Mouse (Mus musculus) thymus, postnatal 36 days (tissue): ENCODE data around the gene 6330409D20Rik.
A peak's percentile ranks its signal among the peaks of the same experiment; 100 is the strongest.

Source experiments
- DNase-seq, 2 experiments: peaks; one replicate each; pipeline ENCODE4 v3.0.0; 2022; ENCODE audit warnings: mixed read lengths in 2 of 2

6330409D20Rik gene

DNA sequence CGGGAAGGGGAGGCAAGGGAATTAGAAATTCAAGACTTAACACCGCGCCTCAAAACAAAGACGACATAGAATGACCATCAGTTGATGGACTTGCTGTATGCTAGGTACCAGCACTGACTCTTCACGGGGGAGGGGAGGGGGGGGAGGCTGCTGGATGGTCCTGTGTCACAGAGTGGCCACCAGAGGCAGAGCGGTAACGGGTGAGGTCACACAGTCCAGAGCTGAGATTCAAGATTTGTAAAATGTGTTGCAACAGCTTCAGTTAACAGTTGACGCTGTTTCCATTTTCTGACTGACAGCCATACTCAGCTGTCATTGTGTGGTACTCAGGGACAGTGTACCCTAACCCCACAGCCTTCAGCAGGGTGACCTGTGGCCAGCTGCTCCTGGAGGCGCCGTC, 11.4 kb upstream of the 6330409D20Rik start:
- no peak for DNase-seq

DNA sequence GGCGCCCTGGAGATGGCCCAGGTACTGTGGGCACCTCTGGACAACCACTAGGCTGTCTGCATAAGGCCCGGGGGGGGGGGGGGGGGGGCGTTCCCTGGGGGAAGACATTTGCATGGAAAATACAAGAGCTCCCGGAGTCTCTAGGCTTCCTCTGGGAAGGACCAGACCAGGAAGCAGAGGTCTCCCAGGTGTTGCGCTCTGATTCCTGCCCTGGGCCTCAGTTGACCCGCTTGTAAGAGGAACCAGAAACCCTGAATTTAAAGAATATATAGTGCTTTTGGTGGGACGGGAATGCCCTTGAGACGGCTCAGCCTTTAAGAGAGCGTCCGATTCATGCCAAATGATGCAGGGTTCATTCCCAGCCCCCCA, 10.8 kb upstream of the 6330409D20Rik start:
- DNase-seq, result no peak

DNA sequence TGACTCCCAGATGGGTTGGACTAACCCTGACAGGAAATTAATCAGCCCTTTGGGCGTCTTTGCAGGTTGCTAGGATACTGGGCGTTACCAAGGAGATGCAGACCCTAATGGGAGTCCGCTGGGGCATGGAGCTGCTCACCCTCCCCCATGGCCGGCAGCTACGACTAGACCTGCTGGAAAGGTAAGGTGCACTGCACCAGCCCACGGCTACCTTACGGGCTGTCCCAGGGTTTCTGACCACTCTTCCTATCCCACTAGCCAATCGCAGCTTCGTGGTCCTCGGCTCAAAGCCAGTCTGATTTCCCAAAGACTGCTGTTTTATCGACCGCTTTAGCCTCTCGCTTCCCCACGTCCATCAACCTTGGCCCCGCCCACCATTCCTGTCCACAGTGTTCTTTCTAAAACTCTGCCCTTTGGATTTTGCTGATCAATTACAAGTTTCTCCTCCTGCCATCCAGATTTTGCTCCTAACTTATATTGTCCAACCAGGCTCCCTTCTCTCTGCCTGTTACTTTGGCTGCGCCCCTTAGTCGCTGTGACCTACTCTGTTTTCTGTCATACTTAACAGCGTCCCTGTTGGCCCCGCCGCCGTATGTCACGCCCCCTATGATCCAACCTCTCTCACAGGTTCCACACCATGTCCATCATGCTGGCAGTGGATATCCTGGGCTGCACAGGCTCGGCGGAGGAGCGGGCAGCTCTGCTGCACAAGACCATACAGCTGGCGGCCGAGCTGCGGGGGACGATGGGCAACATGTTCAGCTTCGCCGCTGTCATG, 10.3 kb upstream of the 6330409D20Rik start:
- no peak for DNase-seq

DNA sequence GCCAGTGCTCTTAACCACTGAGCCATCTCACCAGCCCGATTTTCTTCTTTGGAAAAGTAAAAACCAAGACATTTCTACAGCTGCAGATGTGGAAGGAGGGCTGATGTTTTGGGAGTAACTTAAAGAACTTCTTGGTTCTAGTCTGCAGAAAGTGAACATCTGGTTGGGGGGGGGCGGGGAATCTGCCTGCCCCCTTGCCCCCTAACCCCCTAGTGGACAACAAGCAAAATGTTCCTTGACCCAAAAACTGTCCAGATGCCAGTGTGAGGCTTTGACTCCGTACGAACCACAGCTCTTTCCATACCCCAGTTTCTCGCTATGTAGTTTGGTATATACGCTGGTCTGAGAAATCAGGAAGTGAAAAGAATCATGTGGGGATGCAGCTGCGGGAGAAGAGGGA, 9.4 kb upstream of the 6330409D20Rik start:
- no peak for DNase-seq

DNA sequence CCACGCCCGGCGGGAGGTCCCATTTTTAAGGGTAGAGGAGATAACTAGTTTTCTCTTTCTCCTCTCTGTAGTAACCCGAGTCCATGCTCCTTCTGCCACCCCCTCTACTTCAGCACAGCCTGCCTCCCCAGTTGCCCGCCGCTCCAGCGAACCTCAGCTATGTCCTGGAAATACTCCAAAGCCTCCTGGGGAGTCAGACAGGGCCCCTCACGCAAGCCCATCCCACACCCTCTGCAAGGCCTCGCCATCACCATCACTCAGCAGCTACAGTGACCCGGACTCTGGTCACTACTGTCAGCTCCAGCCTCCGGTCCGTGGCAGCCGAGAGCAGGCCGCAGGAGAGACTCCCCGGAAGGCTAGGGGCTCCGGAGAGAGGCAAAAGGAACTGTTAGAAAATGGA, 8.3 kb upstream of the 6330409D20Rik start:
- no peak for DNase-seq

DNA sequence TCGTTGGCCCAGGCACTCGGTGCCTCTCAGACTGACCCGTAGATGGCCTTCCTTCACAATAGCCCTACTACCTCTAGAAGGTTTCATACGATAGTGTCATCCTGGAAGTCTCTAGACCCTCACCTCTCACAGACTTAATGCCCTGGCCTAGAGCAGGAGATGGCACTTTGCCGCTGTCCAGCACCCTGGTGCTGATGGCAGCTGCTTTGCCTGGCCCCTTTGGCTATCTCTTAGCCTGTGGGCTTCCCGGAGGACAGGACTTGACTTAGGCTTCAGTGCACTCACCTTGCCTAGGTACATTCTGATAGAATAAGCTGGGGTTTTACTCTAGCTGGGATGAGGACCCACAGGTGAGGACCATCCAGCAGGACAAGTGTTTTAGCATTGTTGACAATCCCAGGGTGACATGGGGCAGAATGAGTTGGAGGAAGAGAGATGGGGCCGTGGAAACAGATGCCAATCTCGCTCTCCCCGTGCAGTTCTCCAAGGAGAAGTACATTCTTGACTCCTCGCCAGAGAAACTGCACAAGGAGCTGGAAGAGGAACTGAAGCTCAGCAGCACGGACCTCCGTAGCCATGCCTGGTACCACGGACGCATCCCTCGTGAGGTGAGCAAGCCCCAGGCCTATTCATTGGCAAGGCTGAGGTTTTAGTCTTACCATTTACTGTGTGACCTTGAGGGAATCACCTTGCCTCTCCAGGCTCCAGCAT, 3.6 kb upstream of the 6330409D20Rik start:
- DNase-seq, result no peak

DNA sequence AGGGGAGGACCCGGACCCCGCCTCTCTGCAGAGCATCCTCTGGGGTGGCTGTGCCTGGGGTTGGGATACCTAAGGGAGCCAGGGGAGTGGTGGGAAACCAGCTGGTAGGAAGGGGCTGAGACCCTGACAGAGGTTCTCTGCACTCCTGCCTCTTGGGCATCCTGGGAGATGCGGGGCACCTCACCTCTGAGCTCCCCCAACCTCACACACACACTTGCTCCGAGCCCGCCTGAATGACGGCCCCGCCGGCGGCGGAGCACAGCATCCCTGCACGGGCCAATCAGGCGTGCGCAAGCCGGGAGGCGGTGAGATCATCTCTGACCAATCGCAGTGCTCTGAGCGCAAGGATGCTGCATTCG, 1.3 kb upstream of the 6330409D20Rik start:
- DNase-seq, result no peak

DNA sequence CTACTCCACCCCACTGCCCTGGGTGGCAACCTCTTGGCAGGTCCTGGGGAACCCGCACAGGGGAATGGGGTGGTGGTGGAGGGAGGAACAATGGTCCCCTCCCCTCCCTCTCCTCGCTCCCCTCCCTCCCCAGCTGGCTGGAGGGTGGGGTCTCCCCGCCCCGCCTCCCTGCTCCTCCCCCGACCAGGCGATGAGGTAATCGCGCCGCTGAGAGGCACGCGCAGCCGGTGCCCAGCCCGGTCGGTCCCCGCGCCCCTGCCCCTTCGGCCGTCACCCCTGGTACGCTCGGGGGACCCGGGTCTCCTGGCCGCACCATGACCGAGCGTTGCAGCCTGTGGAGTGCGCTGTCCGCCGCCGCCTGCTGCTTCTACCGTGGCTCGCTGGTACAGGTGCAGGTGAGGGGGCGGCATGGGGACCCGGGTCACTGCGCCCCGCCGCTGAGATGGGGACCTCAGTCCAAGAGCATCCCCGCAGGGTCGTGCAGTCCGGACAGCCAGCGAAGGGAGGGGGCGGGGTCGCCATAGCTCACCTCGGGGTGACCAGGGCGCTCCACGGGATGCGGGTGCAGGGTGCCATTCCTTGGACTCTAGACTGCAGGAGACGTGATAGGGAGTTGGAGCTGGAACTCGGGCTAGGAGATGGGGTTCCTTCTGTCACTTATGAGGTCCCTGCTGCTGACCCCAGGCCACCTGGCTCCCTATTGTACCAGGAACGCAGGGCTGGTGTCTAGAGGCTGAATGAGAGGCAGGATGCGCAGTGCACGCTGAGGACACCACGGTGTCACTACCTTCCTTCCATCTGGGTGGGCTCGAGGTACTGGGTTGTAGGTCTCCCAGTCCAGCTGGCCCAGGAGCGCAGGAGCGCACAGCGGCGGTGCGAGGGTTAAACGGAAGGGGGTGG, 707 bp upstream of the 6330409D20Rik start:
- DNase-seq, result no peak

DNA sequence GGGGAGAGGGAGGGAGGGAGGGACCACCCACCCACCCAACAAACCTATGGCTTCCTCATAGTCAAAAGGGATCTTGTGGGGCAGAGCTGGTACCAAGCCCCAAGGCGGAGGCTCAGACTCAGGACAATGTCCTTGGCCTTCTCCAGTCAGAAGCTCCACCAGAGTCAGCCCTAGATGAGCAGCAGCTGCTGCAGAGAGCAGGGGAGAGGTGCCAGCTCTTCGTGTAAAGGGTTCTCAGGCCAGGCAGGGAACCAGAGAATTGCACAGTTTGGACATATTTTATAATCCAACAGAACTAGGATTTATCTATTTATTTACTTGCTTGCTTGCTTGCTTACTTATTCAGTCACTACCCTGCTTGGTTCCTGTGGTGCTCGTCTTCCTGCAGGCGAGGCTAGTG, 1.5 kb downstream of the 6330409D20Rik start:
- no peak for DNase-seq

DNA sequence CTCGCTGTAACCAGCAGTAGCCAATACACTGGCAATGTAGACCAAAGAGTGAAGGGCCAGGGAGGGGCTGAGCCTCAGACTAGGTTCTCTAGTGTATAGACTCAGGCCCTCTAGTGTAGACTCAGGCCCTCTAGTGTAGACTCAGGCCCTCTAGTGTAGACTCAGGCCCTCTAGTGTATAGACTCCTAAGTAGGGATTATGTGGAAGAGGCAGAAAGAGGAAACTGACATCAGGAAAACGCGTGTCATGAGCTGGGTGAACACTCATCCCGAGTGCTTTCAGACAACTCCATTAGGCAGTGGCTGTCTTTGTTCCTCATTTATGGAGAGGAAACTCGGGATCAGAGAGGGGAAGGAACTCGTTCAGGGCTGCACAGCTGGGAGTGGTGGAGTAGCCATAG, 3.8 kb downstream of the 6330409D20Rik start:
- no peak for DNase-seq

DNA sequence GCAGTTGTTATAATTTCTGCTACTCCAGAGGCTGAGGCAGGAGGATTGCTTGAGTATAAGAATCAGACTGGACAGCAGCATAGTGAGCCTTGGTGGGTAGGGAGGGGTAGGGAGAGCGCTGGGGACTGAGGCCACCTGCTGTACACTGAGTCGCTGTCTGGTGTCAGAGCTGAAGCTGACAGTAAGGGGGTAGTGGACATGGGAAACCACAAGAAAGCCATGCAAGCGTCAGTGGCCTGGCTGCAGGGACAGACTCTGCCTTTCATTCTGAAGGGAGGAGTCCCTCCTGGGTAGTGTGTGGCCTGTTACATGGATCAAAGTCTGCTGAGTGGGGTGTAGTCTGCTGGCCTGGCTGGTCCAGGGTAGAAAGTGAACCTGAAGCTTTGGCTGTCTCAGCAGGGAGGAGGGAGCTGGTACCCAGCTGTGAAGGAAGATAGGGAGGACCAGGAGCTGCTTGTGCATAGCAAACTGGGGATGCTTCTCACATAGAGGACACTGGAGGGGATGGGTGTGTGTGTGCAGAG, 4.4 kb downstream of the 6330409D20Rik start:
- DNase-seq, result no peak

DNA sequence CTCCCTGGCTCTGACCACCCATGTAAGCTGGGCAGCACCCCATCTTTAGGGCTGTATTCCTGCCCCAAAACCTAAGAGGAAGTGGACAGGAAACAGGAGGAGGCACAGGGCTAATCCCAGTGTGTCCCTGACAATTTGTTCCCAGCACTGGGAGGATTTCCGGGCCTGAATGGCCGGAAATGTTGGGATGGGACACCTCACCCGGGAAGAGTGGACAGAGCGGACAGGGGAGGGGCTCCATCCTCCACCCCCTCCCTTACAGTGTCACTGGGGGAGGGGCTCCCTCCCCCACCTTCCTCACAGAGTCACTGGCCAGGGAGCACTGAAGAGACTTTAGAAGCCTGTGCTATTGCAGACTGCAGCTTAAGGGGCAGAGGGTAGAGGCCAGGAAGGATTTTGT, 5.9 kb downstream of the 6330409D20Rik start:
- no peak for DNase-seq

DNA sequence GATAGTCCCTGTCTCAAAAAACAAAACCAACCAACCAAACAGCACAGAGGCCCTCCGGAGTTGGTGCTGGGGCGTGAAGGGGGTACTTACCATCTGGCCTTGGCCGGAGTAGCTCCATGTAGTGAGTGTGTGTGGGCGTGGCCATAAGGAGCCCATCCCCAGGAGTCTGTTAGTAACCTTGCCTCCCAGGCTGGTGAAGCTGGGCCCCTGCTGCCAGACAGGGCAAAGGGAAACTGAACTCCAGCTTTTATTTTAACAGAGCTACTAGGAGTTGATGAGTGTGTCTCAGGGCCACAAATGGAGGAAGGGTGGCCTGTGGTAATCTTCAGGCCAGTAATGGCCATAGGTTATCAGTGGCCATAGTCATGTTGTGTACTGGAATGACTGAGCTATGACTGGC, 6.3 kb downstream of the 6330409D20Rik start:
- no peak for DNase-seq

DNA sequence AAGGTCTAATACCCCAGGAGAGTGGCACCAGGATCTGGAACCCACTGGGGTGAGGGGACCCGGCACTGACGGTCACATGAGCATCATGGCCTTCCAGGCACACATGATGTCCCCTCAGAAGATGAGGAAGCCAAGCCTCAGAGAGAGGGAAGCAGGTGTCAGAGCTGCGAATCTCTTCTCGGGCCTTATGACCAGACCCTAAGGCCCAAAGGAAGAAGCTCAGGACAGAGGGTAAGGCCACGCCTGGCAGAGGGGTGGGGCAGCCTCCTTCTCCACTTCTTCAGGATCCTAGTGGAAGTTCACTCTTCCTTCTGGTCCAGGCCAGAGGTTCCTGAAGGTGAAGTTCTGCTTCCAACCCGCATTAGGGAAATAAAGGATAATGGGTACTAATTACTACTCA, 8.1 kb downstream of the 6330409D20Rik start:
- DNase-seq, result no peak

DNA sequence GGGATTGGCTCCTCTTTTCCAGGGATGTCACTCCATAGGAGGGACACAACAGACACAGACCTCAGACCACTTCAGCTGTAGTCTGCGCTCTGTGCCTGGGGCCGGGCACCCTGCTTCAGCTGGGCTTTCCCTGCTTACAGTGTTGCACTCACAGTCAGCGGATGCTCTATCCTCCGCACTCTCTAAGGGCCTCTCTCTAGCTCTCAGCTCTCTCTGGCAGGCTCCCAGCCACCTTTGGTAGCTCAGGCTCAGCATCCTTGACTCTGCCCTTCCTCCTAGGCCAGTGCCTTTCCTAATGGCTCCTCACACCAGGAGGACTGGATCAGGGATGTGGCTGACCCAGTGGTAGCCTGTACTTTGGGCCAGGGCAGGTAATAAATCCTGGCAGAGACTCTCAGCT, 8.9 kb downstream of the 6330409D20Rik start:
- DNase-seq, result no peak

DNA sequence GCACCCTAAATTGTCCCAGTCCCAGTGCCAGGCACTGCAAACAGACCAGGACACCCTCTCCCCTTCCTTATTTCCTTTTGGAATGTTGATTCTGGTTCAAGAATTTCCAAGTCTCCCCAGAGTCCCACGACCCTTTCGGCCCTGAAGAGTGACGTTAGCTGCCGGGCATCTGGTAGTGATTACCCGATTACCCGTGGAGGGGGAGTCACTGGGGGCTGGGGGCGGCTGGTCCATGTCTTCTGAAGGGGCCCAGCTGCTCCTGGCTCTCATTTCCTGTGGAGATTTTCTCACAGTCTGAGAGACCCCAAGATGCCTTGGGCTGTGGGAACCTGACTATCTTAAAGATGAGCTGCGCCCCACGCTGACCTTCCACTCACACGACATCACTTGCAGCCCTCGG, 10.0 kb downstream of the 6330409D20Rik start:
- DNase-seq, result no peak

DNA sequence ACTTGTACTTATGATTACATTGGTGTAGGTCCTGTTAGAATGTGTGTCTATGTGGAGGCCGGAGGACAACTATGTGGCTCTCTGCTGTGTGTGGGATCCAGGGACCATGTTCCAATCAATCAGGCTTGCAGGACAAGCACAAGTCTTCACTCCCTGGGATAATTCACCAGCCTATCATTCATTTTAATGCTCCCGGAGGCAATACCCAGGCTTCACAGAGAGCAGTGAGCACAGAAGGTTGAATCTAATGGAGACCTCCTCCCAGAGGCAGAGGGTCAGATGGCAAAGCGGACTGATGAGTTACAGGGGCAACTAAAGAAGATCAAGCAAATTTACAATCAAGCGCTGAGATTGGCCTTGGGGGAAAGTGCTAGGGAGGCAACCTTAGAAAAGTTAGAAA, 11.3 kb downstream of the 6330409D20Rik start:
- DNase-seq, result no peak

DNA sequence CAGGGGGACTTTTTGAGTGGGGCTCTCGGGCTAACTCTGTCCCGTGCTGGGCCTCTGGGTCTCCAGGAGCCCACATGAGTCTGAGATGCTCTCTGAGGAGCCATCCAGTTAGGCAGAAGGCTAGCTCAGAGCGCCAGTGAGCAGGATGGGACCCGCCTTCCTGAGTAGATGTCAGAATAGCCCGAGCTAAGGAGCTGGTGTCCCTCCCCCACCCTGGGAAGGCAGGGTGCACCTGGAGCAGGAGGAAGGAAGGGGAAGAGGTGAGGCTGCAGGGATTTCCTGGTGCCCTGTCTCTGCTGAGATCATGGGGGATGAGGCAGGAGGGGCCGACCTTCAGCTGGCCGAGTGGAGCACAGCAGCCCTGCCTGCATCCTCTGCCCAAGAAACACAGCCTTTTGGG, 12.4 kb downstream of the 6330409D20Rik start:
- peak in 1 of 2 experiments; percentile 40 for DNase-seq

DNA sequence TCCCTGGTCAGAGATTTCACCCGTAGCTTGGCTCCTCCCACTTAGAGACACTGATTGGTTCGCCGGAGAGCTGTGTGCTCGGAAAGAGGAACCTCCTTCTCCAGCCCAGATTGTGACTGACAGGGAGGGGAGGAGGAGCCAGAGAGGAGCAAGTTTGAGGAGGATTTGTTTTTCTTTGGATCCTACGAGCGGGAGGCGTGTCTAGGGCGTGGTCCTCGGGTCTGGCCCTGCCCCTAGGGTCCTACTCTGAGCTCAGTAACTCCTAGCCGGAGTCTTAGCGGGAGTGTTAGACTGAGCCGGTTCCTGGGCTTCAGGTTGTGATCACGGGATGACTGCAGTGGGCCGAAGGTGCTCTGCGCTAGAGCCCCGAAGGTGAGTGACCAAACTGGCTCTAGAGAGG, 13.4 kb downstream of the 6330409D20Rik start:
- peak; percentile 70 to 84 for DNase-seq

DNA sequence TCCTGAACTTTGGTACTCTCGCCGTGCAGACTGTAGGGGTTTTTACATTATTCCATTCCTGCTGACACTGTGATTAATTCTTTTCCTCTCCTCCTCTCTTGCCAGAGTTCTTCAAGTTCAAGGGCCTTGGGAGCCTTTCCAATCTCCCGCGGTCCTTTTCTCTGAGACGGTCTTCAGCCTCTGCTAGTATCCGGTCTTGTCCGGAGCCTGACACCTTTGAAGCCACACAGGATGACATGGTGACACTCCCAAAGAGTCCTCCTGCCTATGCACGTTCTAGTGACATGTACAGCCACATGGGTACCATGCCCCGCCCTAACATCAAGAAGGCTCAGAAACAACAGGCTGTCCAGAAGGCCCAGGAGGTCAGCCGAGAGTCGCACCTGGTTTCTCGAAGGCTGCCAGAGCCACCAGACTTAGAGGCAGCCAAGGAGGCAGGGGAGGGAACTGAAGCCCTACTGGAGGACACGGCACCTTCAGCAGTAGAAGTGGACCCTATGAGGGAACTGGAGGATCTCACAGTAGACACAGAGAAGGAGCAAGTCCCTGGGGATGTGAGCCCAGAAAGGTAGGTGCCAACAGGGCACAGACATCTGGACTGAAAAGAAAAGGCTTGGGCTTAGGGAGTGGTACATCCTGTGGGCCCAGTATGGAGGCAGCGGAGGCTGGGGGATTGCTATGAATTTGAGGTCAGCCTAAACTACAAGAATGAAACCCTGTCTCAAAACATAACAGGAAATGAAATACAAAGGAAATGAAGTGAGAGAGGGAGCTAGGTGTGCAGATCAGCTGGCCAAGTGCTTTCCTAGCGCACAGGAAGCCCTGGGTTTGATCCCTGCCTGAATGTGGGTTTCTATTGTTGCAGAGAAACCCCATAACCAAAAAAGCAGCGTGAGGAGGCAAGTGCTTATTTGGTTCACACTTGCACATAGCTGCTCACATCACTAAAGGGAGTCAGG, 15.7 kb downstream of the 6330409D20Rik start:
- DNase-seq, result peak; percentile 51 to 71

DNA sequence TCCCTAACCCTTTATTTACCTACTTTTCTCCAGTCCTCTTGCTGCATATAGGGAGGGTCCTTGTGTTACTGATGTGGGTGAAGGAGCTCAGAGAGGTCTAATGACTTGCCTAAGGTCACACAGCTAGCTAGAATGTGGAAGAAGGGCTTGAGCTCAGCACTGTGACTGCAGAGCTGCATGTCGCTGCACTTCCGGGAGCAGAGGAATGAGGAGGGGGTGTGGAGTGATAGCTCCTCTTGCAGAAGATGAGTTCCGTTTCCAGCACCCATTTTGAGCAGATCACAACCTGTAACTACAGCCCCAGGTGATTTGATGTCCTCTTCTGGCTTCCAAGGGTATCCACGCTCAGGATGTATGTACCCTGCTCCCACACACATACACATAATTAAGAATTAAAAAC, 16.7 kb downstream of the 6330409D20Rik start:
- no peak for DNase-seq

DNA sequence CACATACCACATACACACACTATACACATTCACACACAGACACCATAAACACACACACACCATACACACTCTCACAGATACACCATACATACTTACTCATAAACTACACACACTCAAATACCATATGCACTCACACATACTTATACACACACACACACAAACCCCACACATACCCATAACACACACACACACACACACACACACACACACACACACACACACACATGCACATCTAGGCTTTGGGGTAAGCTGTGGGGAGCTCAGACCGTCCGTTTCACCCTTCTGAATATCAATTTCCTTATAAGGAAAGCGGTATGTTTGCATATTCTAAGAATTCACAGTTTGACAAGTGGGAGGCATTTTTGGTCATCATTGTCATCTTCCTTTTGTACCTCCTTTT, 18.2 kb downstream of the 6330409D20Rik start:
- DNase-seq, result no peak
